Mouse (Mus musculus) macrophage (primary cell): ENCODE measurements around the gene Cish. TPM values are rescaled to one million over a fixed set of nuclear protein-coding genes. Genes with fewer than 3 reads are reported as not detected.
"Not testable (repeated sequence)": the region's sequence is repeated elsewhere in the genome, so short reads cannot be mapped to it uniquely, and the experiment has no call there.

Experiments
- H3K27ac ChIP-seq: fragments of 350-480 bp; formaldehyde crosslinking; 2 replicates; pipeline ENCODE4 v1.9.0; 2021
- H3K36me3 ChIP-seq: fragments of 350-480 bp; formaldehyde crosslinking; 2 replicates; pipeline ENCODE4 v1.9.0; 2021; ENCODE audit errors: inconsistent target
- H3K4me3 ChIP-seq: fragments of 350-480 bp; formaldehyde crosslinking; 2 replicates; pipeline ENCODE4 v1.9.0; 2021; ENCODE audit errors: inconsistent target
- H3K79me2 ChIP-seq: fragments of 350-480 bp; formaldehyde crosslinking; 2 replicates; pipeline ENCODE4 v1.9.0; 2021; ENCODE audit errors: inconsistent target
- WGBS: methylation state at CpG from one replicate; pipeline ENCODE4 v1.1.7; 2026; ENCODE audit warnings: inconsistent platforms; ENCODE audit not compliant: missing documents; 5-methylcytosine and 5-hydroxymethylcytosine counted together
- polyA plus RNA-seq: library from polyadenylated mRNA; stranded (reverse); fragments of 250-400 nt; gene quantifications from 3 replicates; pipeline ENCODE4 v1.2.4, GENCODE M21; 2018; ENCODE audit warnings: inconsistent platforms

Gene Cish
- polyA plus RNA-seq, 1 experiment from 2014 or later, result 0.29 TPM

GRCm38 (mm10) chr9:107298059-107298780 is 2.4 kb downstream of the Cish start:
- no peak overlapping the region for H3K4me3 ChIP-seq
- H3K79me2 ChIP-seq, result no peaks in the 10 kb centered on the region
- no peaks in the 10 kb centered on the region for H3K36me3 ChIP-seq
- whole genome bisulfite sequencing, result 73% methylated on average over 8 of the region's 8 CpGs
- H3K27ac ChIP-seq, result no peak overlapping the region

DNA sequence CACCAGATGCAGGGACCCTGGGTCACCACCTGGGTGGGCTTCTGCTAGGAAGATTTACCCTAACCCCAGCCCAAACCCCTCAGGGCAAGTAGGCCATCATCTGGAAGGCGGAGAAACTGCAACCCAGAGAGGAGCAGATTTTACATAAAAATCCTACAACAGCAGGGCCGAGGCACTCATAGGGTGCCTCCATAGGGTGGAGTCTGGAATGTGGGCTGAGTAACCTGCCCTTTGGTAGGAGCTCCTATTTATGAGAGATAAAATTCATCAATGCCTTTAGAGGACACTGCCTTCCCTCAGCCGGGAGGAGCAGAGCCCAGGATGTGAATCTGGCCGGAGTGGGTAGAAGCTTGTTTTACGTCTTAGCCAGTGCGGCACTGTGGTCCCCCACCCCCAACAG is 3.0 kb downstream of the Cish start:
- no peaks in the 10 kb centered on the region for H3K36me3 ChIP-seq
- 81% methylated on average over 6 of the region's 6 CpGs for WGBS
- no peak overlapping the region for H3K27ac ChIP-seq
- H3K4me3 ChIP-seq, result no peak overlapping the region
- H3K79me2 ChIP-seq, result no peaks in the 10 kb centered on the region

- H3K79me2 ChIP-seq, result no peaks in the 10 kb centered on the region
- no peaks in the 10 kb centered on the region for H3K36me3 ChIP-seq
- WGBS, result 99% methylated on average over 7 of the region's 7 CpGs
- H3K27ac ChIP-seq, result no peak overlapping the region
- H3K4me3 ChIP-seq, result no peak overlapping the region
Observed at GRCm38 (mm10) chr9:107299783-107300182, 4.0 kb downstream of the Cish start.

DNA sequence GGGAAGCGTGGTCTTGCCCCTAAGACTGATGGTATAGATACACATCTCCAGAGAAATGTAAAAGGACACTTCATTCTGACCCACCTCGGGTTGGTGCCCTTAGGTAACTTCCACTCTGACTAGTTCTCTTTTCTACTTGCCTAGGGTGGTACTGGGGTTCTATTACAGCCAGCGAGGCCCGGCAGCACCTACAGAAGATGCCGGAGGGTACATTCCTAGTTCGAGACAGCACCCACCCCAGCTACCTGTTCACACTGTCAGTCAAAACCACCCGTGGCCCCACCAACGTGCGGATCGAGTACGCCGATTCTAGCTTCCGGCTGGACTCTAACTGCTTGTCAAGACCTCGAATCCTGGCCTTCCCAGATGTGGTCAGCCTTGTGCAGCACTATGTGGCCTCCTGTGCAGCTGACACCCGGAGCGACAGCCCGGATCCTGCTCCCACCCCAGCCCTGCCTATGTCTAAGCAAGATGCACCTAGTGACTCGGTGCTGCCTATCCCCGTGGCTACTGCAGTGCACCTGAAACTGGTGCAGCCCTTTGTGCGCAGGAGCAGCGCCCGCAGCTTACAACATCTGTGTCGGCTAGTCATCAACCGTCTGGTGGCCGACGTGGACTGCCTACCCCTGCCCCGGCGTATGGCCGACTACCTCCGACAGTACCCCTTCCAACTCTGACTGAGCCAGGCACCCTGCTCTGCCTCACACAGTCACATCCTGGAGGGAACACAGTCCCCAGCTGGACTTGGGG is 4.6 kb downstream of the Cish start:
- no peak overlapping the region for H3K4me3 ChIP-seq
- WGBS, result 88% methylated on average over 30 of the region's 30 CpGs
- no peaks in the 10 kb centered on the region for H3K36me3 ChIP-seq
- no peaks in the 10 kb centered on the region for H3K79me2 ChIP-seq
- no peak overlapping the region for H3K27ac ChIP-seq

DNA sequence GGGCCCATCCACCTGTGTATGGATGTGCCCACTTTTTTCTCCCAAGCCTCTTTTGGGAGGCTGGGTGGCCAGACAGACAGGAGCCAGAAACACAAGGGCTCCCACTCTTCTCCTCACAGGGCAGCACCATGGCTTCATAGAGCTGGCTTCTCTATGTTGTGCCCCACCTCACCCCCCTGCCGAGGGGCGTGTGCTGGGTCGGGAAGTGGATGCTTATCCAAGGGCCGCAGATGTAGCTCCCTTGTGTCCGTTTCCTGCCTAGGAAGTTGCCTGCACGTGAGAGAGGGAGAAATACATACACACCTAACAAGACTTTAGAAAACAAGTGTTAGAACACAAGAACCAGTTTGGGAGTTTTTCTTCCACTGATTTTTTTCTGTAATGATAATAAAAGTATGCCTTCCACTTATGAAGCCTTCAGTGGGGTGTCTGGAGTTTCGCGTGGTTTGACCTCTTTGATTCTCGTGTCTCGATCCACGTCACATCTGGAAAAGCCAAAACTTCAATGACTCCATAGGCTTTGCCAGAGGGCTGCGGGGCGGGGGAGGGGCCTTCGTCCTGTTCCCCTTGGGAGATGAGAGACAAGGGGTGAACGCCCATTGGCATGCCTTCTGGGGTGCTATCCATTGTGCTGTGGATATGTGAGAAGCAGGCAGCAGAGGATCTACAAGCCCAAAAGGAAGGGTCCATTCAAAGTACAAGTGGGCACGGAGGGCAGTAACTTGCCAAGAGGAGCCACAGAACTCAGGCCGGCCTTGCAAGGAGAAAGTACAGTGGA is 5.9 kb downstream of the Cish start:
- no peak overlapping the region for H3K4me3 ChIP-seq
- H3K79me2 ChIP-seq, result no peaks in the 10 kb centered on the region
- 93% methylated on average over 17 of the region's 17 CpGs for WGBS
- H3K27ac ChIP-seq, result no peak overlapping the region
- H3K36me3 ChIP-seq, result no peaks in the 10 kb centered on the region

DNA sequence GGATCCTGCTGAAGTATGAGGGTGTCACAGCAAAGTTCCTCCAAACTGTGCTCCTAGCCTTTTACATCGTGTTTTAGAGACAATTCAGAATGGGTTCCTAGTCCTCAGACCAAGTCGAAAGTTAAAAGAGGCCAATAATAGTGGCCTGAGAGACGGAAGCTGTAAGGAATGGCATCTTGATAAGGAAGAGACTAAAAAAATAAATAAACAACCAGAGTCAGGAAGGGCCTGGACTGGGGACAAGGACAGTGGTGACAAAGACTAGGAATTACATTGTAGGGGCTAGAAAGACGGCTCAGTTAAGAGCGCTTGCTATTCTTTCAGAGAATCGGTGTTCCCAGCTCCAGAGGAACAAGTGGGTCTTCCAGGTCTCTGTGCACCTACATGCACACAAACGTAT is 6.8 kb downstream of the Cish start:
- Histone ChIP-seq H3K27ac (no peak overlapping the region), H3K79me2 (no peaks in the 10 kb centered on the region), H3K36me3 (no peaks in the 10 kb centered on the region), H3K4me3 (no peak overlapping the region)
- 88% methylated on average over 7 of the region's 7 CpGs for WGBS

DNA sequence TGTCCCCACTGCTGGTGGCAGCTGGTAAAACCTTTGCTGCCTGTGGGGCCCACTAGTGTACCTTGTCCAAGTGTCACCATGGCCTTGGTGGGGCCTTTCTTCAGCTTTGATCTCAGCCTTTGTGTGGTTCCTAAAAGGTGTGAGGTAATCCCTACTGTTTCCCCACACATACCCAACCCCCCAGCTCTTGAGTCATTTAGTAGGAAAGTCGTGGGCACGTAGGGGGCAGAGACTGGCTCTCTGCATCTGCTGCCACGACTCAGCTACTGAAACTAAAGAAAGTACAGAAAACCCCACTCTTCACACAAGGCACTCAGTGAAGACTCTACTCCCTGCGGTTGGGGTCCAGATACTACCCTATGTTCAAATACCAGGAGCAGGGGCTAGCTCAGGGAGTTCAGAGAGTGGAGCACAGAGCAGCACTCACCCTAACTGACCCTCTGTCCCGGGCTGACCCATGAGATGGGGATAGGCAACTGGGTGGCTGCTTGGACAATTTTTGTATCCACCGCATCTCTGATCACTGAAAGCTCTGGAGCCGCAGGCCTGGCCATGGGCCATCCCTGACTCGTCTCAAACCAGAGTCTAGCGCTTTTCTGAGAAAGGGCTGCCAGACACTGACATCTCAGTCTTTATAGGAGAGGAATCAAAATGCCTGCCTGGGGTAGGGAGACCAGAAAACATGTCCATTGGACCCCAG is 7.4 kb downstream of the Cish start:
- no peak overlapping the region for H3K4me3 ChIP-seq
- H3K36me3 ChIP-seq, result no peaks in the 10 kb centered on the region
- H3K79me2 ChIP-seq, result no peaks in the 10 kb centered on the region
- no peak overlapping the region for H3K27ac ChIP-seq
- 73% methylated on average over 9 of the region's 9 CpGs for WGBS

- Histone ChIP-seq H3K27ac (no peak overlapping the region), H3K4me3 (no peak overlapping the region), H3K36me3 (no peaks in the 10 kb centered on the region), H3K79me2 (no peaks in the 10 kb centered on the region)
- 97% methylated on average over 5 of the region's 5 CpGs for WGBS
Observed at GRCm38 (mm10) chr9:107303900-107304299, 8.1 kb downstream of the Cish start.

DNA sequence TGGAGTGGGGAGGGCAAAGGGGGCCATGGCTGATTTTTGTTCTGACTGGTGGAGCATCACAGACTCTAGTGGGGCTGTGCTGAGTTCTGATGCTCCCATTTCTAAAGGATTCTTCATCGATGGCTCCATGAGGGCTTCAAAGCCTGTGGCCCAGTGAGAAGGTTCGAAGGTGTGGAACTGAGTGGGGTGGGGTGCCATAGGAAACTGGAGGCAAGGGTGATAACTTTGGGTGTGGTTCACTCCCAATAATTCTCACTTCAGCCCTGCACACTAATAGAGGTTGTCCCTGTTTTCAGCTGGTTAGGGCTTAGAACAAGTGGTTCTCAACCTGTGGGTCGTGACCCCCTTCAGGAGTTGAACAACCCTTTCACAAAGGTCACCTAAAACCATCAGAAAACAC is 8.6 kb downstream of the Cish start:
- WGBS, result 91% methylated on average over 3 of the region's 3 CpGs
- Histone ChIP-seq H3K36me3 (no peaks in the 10 kb centered on the region), H3K4me3 (no peak overlapping the region), H3K79me2 (no peaks in the 10 kb centered on the region), H3K27ac (no peak overlapping the region)

- no peaks in the 10 kb centered on the region for H3K79me2 ChIP-seq
- no peak overlapping the region for H3K4me3 ChIP-seq
- no peak overlapping the region for H3K27ac ChIP-seq
- WGBS, result 89% methylated on average over 4 of the region's 4 CpGs
- H3K36me3 ChIP-seq, result no peaks in the 10 kb centered on the region
Observed at GRCm38 (mm10) chr9:107305012-107305411, 9.2 kb downstream of the Cish start.

- H3K4me3 ChIP-seq, result no peak overlapping the region
Observed at GRCm38 (mm10) chr9:107305601-107306542, 10.0 kb downstream of the Cish start.

GRCm38 (mm10) chr9:107306673-107307072 is 10.8 kb downstream of the Cish start:
- H3K4me3 ChIP-seq, H3K27ac ChIP-seq, H3K36me3 ChIP-seq, H3K79me2 ChIP-seq: not testable (repeated sequence)
- WGBS, result 91% methylated on average over 1 of the region's 1 CpGs

More at GRCm38 (mm10) chr9:107305601-107306542, 10.0 kb downstream of the Cish start:
- Histone ChIP-seq H3K27ac (no peak overlapping the region), H3K79me2 (no peaks in the 10 kb centered on the region), H3K36me3 (no peaks in the 10 kb centered on the region)
- 52% methylated on average over 13 of the region's 13 CpGs for WGBS

DNA sequence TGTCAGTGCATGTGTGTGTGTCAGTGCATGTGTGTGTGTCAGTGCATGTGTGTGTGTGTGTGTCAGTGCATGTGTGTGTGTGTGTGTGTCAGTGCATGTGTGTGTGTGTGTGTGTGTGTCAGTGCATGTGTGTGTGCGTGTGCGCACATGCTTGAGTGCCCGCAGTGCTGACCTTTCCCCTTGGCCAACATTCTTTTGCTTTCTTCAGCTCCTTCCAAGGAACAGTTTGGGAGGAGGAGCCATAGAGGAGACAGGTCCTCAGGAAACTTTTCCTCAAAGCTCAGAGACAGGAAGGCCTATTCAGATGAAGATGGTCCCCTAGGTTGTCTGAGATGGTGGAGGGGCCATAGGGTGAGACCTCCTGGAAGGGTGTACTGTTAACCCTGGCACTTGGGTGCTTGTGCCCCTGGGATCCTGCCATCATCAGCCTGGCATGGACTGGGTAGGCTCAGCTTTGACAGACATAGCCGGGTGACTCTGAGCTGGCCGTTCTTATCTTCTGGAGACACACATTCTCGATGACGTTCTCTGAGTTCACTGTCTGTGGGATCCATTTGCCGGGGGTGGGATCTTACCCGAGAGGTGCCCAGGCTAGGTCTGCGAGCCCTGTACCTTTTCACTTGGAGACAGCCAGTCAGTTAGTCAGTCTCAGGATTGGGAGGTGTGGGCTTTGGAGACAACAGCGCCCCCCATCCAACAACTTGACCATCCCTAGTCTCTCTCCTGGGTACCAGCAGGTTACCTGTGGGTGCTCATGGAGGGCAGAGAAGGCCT is 11.5 kb downstream of the Cish start:
- Histone ChIP-seq H3K36me3 (no peaks in the 10 kb centered on the region), H3K27ac (no peak overlapping the region), H3K4me3 (no peak overlapping the region), H3K79me2 (no peaks in the 10 kb centered on the region)
- 79% methylated on average over 11 of the region's 11 CpGs for WGBS
